Mouse (Mus musculus) c-Kit-positive CD71-positive TER-119-positive erythroid progenitor cells, embryonic 14.5 days (primary cell): ENCODE measurements around the gene Ddx39b.

Experiments
- DNase-seq: peaks from one replicate; pipeline ENCODE4 v3.0.0-alpha.2; 2013; ENCODE audit warnings: low spot score

The Ddx39b gene

DNA sequence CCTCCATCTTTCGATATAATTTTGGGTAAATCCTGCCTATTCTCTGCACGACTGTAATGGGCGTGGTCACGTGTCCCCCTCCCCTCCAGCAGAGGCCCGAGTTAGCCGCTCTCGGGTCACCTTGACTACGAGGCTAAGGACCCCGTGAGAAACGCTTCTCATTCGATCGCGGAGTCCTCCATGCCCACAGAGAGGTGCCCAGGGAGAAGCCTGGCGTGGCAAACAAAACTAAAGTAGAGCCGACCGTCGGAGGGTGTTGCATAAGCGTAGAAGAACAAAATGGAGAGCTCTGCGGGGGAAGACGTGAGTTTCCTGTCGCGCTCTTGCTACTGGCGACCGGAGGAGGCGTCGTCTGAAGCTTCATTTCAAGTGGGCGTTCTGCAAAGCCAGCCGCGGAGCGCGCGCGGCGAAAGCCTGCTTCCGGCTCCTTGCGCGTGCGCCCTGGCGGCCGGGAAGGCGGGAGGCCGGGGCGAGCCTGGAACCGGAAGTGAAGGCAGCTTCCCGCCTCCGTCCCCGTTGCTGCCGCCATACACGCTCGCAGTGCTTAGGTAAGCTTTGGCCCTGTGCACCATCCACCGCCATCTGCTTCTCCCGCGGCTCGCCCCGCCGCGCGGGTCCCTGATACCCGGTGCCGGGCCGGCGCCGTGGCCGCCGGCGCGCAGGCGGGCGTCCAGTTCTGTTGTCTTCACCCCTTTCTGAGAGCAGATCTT is at the start of gene Ddx39b:
Ddx39b (plus strand) TSS at position 442 of the 710 bp plus-strand sequence.
- DNase-seq = peak; percentile 90

DNA sequence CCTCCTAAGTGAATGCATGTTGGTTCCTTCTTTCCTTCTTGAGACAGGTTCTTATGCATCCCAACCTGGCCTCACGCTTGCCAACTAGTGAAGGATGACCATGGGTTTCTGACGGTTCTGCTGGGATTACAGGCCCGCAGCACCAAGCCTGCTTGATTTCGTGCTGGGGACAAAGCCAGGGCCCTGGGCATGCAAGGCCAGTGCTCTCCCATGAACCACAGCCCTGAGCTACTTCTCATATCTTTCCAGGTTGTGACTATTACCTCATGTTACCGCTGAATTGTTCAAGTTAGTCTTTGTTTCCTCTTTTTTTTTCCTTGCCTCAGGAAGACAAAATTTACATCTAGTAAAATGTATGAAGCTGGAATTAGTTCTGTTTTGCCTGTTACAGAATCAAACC is 48.6 kb upstream of the Ddx39b start:
- DNase-seq = no peak

DNA sequence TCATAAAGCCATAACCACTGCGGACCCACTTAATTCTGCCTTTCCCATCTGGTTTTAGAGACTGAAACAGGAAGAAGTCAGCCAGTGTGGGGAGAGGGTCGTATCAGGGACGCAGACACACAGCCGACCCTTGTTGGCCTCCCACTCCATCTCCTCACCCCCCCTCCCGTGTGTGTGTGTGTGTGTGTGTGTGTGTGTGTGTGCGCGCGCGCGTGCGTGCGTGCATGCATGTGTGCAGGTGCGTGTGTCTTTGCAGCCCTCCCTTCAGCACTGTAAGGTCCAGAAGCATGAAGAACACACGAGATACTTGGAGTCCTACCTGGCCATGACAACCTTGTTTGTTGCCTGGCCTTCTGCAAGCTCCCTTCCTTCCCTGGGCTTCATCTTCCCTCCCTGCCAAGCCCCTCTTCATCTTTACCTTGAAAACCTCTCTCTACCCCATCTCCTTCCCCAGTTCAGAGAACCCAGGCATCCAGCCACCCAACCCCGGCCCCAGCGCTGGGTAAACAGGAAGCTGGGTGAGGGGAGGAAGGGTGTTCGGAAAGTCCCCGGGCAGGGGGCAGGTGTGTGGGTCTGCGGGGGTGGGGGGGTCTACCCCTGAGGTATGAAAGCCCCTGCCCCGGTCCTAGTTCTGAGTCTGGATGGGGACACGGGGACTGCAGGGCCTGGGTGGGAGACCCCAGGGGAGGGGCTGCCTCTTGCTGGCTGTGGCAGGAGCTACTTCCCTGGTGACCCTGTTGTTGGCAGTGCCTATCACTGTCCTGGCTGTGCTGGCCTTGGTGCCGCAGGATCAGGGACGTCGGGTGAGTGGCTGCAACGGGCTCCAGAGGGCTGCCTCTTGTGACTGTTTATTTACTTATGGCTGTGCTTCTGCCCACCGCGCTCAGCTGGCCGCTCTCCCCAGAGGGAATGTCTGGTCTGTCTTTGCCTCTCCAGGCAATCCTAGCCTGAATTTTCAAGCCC is 47.4 kb upstream of the Ddx39b start, which contains the start of gene Ltb:
Ltb (plus strand) TSS at position 559 of the 963 bp plus-strand sequence.
- no peak for DNase-seq

DNA sequence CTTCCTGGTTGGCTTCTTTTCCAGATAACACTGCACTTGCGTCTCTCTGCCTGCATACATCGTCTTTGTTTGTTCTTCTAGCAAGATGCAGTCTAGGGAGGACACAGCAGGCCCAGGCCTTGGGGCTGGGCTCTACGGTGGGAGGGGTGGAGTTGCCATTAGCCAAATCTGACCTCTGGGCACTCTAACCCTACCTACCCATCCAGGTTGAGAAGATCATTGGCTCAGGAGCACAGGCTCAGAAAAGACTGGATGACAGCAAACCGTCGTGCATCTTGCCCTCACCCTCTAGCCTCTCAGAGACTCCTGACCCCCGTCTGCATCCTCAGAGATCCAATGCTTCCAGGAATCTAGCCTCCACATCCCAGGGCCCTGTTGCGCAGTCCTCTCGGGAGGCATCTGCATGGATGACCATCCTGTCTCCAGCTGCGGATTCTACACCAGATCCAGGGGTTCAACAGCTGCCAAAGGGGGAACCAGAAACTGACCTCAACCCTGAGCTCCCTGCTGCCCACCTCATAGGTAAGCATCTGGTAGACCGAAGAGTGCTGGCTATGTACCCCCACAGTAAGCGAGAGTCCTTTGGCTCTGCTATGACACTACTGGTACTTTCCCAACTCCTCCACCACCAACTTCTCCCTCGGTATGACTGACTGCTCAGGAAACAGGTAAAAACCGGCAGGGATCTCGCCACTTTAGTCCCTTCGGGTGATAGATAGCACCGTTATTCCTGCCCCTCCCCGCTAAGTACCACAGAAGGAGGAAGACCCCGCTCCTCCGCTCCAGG is 46.5 kb upstream of the Ddx39b start:
- DNase-seq = no peak

DNA sequence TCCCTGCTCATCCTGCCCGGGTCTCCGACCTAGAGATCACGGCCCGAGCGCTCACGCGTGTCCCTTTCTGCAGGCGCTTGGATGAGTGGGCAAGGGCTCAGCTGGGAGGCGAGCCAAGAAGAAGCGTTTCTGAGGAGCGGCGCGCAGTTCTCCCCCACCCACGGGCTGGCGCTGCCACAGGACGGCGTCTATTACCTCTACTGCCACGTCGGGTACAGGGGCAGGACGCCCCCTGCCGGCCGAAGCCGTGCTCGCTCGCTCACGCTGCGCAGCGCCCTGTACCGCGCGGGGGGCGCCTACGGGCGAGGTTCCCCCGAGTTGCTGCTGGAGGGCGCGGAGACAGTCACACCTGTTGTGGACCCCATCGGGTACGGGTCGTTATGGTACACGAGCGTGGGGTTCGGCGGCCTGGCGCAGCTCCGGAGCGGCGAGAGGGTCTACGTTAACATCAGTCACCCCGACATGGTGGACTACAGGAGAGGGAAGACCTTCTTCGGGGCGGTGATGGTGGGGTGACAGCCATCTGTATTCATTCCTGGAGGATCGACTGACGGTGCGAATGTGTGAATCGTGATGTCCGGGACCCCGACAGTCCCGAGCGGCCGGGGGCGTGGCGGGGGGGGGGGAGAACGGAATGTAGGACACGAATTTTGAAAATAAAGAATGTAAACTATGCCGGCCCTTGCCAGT is 45.8 kb upstream of the Ddx39b start:
- peak; percentile 57 for DNase-seq

DNA sequence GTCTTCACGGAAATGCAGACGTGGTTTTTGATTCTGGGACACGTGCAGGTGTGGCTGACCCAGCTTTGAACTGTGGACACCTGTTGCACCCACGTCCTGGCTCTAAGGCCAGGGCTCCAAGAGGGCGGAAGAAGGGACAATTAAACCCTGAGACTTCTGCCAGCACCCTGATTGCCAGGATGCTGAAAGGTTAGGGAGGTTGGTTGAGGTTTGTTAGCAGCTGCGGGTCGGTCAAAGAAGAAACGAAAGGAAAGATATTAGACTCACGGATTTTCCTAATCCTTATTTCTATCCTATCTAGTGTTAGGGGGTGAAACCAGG is 45.3 kb upstream of the Ddx39b start:
- no peak for DNase-seq

DNA sequence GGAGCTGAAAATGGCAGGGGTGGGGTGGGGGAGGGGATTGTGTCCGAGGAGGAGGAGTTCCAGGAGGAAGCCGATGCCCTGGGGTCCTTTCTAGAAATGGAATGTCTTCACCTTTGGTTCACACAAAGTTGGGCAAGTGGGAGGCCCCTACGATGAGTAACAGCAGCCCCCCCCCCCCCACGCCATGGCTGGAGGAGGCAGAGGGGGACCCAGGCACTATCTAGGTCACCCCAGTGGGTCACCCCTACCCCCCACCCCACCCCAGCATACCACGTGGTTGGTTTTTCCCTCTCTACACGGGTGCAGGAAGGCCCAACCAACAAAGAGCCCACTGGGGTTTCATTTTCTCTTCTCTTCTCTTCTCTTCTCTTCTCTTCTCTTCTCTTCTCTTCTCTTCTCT is 44.4 kb upstream of the Ddx39b start:
- DNase-seq = no peak

DNA sequence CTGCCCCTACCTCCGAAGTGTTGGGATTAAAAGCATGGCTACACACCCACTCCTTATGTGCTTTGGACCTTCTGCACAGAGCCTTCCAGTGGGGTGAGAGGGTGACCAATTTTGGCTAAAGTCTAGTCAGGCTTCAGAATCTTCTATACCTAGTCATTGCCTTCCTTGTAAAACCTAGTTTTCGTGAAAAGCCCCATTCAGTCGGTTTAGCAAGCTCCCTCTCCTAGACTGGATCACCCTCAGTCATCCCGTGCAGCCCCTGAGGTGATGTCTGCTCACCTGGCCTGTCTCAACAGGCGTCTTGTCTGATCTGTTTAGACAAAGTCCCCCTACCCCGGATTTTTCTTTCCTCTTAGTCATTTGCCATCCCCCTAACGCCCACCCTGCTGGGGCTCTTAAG is 43.5 kb upstream of the Ddx39b start:
- DNase-seq = no peak

DNA sequence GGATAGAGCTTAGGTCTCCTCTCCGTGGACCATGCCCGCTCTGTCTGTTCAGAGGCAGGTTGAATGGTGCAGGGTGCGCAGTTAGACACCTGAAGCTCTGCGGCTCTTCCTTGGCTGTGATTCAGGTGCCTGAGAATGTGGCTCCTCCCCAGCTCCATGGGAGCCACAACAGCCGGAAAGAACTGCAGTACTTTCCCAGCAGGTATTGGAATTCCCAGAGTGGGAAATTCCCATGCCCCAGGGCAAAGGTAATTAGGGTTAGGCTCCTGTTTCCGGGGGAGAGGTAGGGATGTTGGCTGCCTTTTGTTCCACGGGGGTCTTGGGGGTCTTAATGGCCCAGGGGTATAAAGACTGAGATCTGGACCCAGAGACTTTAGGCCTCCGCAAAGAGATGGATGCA is 42.6 kb upstream of the Ddx39b start:
- DNase-seq = no peak

DNA sequence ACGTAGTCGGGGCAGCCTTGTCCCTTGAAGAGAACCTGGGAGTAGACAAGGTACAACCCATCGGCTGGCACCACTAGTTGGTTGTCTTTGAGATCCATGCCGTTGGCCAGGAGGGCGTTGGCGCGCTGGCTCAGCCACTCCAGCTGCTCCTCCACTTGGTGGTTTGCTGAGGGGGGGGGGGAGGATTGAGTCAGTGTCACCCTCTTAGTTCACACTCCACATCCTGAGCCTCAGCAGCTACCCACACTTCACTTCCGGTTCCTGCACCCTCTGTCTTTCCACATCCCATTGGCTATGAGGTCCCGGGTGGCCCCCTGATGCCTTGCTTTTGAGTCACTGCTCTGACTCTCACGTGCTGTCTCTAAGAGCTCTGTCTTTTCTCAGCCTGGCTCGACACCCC is 41.1 kb upstream of the Ddx39b start:
- DNase-seq = no peak

DNA sequence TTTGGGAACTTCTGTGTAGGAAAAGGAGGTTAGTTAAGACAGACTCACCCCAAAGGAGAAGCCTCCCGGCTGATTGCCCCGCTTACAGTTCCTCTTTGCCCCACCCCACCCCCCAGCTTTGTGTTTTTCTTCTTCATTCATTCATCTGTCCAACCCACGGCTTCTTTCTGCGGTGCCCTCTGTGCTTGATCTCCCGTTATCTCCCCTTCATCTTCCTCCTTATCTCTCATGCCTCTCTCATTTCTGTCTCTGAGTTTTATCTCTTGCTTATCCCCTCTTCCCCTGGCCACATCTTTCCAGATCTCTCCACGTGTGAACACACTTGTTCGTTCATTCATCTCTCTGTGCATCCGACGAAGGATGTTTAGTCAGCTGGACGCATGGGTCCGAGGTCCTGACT is 40.4 kb upstream of the Ddx39b start:
- no peak for DNase-seq

DNA sequence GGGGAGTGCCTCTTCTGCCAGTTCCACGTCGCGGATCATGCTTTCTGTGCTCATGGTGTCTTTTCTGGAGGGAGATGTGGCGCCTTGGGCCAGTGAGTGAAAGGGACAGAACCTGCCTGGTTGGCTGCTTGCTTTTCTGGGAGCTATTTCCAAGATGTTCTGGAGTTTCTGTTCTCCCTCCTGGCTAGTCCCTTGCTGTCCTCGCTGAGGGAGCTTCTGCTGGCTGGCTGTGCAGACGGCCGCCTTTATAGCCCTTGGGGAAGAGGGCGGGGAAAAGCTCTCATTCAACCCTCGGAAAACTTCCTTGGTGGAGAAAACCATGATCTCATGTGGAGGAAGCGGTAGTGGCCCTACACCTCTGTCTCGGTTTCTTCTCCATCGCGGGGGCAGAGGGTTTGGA is 39.8 kb upstream of the Ddx39b start, which contains the start of gene Tnf:
Tnf (minus strand) TSS at position 221 of the 400 bp plus-strand sequence.
- DNase-seq = no peak

DNA sequence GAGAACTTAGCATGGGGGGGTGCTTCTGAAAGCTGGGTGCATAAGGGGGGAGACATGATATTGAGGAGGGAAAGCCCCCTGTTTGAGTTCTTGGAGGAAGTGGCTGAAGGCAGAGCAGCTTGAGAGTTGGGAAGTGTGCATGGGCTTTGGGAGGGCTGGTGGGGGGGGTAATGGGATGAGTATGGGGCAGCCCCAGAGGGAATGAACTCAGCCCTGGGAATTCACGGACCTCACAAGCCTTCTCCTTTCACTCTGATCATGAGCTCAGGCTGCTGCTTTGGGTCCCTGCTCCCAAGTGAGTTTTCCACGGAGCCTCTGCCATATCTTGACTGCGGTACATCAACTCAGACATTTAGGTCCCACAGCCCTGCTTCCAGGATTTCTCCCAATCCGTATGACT is 39.1 kb upstream of the Ddx39b start:
- DNase-seq = no peak

DNA sequence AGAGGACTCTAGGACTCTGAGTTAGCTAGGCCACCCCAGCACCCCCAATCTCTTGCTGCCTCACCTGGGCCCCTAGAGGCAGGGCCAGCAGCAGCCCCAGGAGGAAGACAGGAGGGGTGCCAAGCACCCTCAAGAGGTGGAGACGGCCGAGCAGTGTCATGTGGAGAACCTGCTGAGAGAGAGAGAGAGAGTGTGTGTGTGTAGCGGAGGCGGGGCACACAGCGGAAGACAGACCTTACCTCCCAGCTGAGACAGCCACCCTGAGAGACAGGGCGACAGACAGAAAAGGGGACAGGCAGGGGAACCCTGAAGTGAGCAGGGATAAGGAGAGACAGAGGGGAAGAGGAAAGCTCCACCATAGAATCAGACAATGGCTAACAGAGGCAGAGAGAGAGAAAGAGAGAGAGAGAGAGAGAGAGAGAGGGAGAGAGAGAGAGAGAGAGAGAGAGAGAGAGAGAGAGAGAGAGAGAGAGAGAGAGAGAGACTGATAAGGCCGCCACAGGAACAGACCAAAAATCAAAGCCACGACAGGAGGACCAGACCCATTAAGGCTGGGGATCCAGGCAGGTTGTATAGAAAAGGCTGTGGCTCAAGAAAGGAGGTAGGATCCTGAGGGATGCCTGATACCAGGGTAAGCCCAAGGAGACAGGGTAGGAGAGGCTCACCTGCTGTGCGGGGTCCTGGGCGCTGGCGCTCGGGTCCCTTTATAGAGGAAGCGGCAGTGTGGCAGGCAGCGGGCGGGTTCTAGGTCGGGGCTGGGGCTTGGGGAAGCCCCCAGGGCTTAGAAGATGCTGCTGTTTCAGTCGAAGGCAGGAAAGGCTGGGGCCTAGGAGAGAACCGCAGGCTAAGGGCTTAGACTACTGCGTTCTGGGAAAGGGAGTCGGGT is 36.8 kb upstream of the Ddx39b start, which contains the start of gene Lta:
Lta (minus strand) TSS at position 858 of the 886 bp plus-strand sequence.
- DNase-seq = no peak

DNA sequence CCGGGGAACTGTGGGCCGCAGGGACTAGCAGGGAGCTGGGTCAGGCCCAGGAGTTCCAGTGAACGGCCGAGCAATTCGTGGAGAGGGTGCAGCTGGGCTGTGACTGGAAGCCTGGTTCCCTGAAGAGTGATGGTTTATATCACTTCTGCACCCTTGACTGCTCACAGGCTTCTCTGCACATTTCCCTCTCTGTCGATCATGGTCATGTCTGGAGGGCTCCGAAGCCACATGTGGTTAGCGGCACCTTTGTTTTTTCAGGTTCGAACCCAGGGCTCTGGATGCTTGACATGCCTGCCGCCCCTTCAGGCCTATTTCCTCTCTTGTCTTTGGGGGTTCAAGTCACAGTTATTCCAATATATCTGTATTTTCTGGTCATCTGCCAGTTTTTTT is 36.2 kb upstream of the Ddx39b start:
- DNase-seq = no peak

DNA sequence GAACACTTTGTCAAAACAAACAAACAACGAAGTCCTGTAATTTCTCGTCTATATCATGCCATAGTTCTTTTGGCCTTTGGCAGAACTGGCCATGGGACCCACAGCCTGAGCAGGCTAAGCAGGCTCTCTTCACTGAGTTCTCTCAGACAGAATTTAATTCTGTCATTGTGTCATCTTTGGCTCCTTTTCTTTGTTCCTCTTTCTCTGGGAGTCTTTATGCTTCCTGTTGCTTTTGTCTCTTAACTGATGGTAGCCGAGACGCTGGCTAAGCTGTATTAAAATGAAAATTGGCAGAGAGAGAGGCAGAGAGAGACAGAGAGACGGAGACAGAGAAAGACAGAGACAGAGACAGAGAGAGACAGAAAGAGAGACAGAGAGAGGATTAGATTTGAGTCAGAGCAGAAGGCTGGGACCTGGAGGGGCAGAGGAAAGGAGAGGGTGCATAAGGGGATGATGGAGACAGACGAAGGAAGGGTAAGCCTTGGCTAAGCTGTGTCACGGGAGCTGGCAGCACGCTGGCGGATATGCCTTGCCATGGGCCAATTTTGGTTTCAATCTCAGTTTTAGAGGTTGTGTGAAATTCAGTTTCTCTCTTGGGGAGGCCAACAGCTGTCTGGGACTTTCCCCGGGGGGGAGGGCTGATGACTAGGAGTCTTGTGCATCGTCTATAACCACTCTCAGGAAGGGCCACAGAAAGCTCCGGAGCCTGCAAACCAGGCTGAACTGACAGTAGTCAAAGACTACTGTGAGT is 31.6 kb upstream of the Ddx39b start:
- no peak for DNase-seq

DNA sequence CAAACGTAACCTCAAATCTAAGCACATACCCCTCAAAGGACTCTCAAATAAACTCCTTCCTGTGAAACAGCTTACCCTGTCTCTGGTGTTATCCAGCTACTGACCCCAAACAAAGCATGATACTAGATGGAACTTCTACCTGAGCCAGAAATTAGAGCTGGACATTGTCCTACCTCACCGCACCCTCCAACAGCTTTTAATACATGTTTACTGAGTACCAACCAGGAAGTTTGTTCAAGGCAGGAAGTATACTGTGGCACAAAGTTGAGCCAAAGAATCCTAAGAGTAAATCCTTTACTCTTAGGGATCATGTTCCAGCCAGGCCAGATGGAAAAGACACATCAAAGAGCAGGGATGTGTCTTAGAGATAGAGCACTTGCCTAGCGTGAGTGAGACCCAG is 31.0 kb upstream of the Ddx39b start:
- DNase-seq = no peak

DNA sequence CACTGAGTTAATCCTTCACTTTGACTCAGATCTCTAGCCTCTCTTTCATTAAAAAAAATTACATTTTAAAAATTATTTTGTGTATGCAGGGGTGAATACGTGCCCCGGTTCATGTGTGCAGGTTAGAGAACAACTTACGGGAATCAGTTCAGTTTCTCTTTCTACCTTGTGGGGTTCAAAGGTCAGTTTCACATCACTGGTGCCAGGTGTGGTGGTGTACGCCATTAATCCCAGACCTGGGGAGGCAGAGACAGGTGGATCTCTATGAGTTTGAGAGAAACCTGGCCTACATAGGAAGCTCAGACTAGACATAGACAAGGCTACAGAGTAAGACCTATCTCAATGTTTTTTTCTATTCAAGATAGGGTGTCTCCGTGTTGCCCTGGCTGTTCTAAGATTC is 28.5 kb upstream of the Ddx39b start:
- no peak for DNase-seq

DNA sequence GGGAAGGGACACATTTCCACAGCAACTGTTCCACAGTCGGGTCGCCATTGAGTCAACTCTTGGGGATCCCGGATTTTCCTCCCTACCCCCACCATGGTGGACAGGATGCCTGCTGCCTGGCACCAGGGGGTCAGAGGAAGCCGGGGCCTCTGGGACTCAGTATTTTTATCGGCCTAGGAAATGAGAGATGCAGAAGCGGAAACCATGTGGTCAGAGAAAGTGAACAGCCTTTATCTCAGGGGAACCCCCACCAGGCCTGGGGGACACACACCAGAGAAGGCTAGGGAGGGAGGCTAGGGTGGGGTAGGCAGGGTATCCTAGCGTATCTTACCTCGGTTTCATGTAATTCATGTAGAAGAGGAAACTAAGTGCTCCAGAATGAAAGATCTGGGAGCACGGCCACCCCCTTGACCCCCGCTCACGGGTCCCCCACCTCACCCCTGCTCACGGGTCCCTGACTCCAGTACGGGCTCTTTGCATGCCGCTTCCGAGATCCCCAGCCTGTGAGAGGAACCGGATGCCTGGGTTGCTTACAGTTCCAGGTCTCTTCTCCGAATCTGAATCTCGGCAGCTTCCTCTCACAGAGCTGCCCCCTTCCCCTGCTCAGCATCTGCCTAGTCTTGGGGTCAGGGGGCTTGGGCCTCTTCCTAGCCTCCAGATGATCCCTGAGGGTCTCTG is 22.9 kb upstream of the Ddx39b start:
- DNase-seq = no peak
